Mouse (Mus musculus) neural tube, embryonic 11.5 days (tissue): ENCODE results near the gene Nphp1. TPM values are rescaled to one million over a fixed set of nuclear protein-coding genes. Genes with fewer than 3 reads are reported as not detected.

ENCODE experiments used
- ATAC-seq: fragments of 200-750 bp; cut with Nextera tagmentation; 2 replicates; pipeline ENCODE4 v1.8.0; 2017; ENCODE audit warnings: moderate number of reproducible peaks, mild to moderate bottlenecking, moderate TSS enrichment, moderate library complexity; ENCODE audit not compliant: insufficient read depth, low FRiP score, low TSS enrichment
- DNase-seq: peaks from one replicate; pipeline ENCODE4 v3.0.0-alpha.2; 2015; ENCODE audit warnings: low spot score
- H3K27ac ChIP-seq: fragments of 300-500 bp; sonication (generic); 2 replicates; pipeline ENCODE4 v1.5.1; 2014; ENCODE audit warnings: low read depth, mild to moderate bottlenecking, low read length
- H3K27me3 ChIP-seq: fragments of 300-500 bp; sonication (generic); 2 replicates; pipeline ENCODE4 v1.6.1; 2014; ENCODE audit warnings: mild to moderate bottlenecking, low read length, mixed read lengths; ENCODE audit not compliant: control insufficient read depth, insufficient read depth
- H3K36me3 ChIP-seq: fragments of 300-500 bp; sonication (generic); 2 replicates; pipeline ENCODE4 v1.6.1; 2014; ENCODE audit warnings: mild to moderate bottlenecking, low read length, moderate library complexity, mixed read lengths; ENCODE audit not compliant: control insufficient read depth, insufficient read depth
- H3K4me1 ChIP-seq: fragments of 300-500 bp; sonication (generic); 2 replicates; pipeline ENCODE4 v1.6.1; 2014; ENCODE audit warnings: low read length, mixed read lengths; ENCODE audit not compliant: control insufficient read depth, insufficient read depth
- H3K4me2 ChIP-seq: fragments of 300-500 bp; sonication (generic); 2 replicates; pipeline ENCODE4 v1.6.1; 2014; ENCODE audit warnings: low read depth, mild to moderate bottlenecking, moderate library complexity
- H3K4me3 ChIP-seq: fragments of 300-500 bp; sonication (generic); 2 replicates; pipeline ENCODE4 v1.5.1; 2014; ENCODE audit warnings: low read depth, low read length
- H3K9ac ChIP-seq: fragments of 300-500 bp; sonication (generic); 2 replicates; pipeline ENCODE4 v1.6.1; 2014; ENCODE audit warnings: mild to moderate bottlenecking, low read length
- H3K9me3 ChIP-seq: fragments of 300-500 bp; sonication (generic); 2 replicates; pipeline ENCODE4 v1.6.1; 2016; ENCODE audit warnings: low read length; ENCODE audit not compliant: control insufficient read depth
- WGBS: fragments of 180-500 bp; shearing (Covaris S2); extraction: QIAGEN DNeasy Blood & Tissue Kit; methylation state at CpG from one replicate; pipeline ENCODE4 v1.1.7; 2014; 5-methylcytosine and 5-hydroxymethylcytosine counted together
- polyA plus RNA-seq: library from polyadenylated mRNA; unstranded; fragments of >200 nt; fragmentation: Nextera tagmentation; extraction: Ambion mirVana; gene quantifications from 2 replicates; pipeline ENCODE4 v1.2.1, GENCODE M21; 2014

Gene Nphp1
- polyA plus RNA-seq, result 23.2 and 25.6 TPM in 2 replicates

DNA sequence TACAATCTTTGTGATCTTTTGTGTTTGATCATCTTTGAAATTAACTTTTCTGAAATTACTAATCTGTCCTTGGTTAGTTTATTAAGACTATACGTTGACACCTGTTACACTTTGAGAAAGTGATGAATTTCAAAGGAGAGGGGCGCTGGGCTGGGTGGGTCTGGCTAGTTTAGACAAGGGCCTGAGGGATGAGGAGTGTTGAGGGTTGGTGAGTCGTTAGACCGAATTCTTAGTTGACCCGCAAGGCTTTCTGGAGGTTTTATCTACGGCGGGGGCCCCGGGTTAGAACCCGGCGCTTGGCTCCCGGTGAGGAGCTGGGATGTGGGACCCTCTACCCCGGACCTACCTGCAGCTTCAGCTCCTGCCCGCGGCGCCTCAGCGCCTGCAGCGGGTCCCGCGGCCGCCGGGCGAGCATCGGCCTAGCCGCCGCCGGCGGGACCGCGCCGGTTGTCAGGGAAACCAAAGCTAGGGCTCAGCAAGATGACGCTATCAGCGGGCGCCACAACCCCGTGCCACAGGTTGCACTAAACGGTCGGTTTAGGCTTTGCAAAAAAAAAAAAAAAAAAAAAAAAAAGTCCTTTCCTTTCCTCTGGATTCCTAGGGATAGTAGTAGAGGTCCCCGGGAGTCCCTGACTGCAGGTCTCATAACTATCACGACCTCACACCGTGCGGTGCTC, at the start of gene Nphp1:
Nphp1 (minus strand) TSS at position 458 of the 677 bp plus-strand sequence.
- no peaks in the 10 kb centered on the region for H3K27me3 ChIP-seq
- WGBS, result under 1% methylated on average over 40 of the region's 40 CpGs
- ATAC-seq, result peak; percentile 77
- H3K9me3 ChIP-seq, result no peaks in the 10 kb centered on the region
- peak within 1 kb of the TSS; percentile 58 for H3K4me2 ChIP-seq
- no peaks in the 10 kb centered on the region for H3K36me3 ChIP-seq
- H3K4me3 ChIP-seq, result peak within 1 kb of the TSS; percentile 54
- no peak within 1 kb of the TSS for H3K27ac ChIP-seq
- DNase-seq, result peak; percentile 90
- H3K4me1 ChIP-seq, result peaks cover 8% of the 10 kb centered on the region; the same call in 1 of the 2 replicates
- peak within 1 kb of the TSS; percentile 67 for H3K9ac ChIP-seq

- no peaks in the 10 kb centered on the region for H3K36me3 ChIP-seq
- H3K27me3 ChIP-seq, result no peaks in the 10 kb centered on the region
- peaks cover 6% of the 10 kb centered on the region; the same call in 1 of the 2 replicates for H3K4me1 ChIP-seq
- 39% methylated on average over 2 of the region's 2 CpGs for WGBS
- no peak overlapping the region for H3K4me3 ChIP-seq
- no peak overlapping the region for H3K9ac ChIP-seq
- DNase-seq, result no peak
- H3K9me3 ChIP-seq, result no peaks in the 10 kb centered on the region
- H3K27ac ChIP-seq, result no peak overlapping the region
- no peak for ATAC-seq
- H3K4me2 ChIP-seq, result no peak overlapping the region
Measured at GRCm38 (mm10) chr2:127832833-127833190, 44.1 kb upstream of the Nphp1 start.

DNA sequence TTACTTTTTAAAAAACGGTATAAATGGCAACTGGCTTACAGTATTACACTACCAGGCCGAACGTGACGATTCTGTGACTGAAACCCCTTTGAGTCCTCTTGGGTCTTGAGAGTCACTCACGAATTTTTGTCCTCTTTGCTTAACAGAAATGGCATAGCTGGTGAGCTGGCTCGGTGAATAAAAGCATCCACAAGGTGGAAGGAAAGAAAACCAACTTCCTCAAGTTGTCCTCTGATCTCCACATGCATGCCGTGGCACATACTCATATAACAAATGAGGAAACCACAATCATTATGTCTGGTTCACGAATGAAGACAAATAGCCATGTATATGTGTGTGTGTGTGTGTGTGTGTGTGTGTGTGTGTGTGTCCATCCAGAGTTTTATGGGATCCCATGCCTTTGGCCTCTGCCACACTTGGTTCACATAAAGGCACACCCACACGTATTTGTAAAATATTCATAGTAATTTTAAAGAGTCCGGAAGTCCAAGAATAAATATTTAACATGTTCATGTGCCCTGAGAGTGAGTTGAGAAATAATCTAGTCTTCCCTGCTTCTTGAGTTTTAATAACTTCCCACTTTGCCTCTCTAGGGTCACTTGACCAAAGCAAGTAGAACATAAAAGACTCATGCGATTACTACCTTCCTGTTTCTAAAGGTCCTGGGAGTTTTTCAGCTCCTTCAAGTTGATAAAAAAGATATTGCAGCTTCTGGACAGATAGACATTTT, 43.6 kb upstream of the Nphp1 start:
- Histone ChIP-seq H3K27ac (no peak overlapping the region), H3K27me3 (no peaks in the 10 kb centered on the region), H3K4me3 (peak overlapping the region; percentile 82), H3K4me2 (peak overlapping the region; percentile 62), H3K36me3 (0 out of 2 replicates have a peak, but pooled peaks cover 1% of the 10 kb centered on the region), H3K9me3 (no peaks in the 10 kb centered on the region), H3K9ac (0 out of 2 replicates have a peak overlapping the region, but pooled peaks have one; percentile 19), H3K4me1 (peaks cover 6% of the 10 kb centered on the region; the same call in 1 of the 2 replicates)
- WGBS, result 49% methylated on average over 11 of the region's 11 CpGs
- DNase-seq (no peak), ATAC-seq (no peak)

DNA sequence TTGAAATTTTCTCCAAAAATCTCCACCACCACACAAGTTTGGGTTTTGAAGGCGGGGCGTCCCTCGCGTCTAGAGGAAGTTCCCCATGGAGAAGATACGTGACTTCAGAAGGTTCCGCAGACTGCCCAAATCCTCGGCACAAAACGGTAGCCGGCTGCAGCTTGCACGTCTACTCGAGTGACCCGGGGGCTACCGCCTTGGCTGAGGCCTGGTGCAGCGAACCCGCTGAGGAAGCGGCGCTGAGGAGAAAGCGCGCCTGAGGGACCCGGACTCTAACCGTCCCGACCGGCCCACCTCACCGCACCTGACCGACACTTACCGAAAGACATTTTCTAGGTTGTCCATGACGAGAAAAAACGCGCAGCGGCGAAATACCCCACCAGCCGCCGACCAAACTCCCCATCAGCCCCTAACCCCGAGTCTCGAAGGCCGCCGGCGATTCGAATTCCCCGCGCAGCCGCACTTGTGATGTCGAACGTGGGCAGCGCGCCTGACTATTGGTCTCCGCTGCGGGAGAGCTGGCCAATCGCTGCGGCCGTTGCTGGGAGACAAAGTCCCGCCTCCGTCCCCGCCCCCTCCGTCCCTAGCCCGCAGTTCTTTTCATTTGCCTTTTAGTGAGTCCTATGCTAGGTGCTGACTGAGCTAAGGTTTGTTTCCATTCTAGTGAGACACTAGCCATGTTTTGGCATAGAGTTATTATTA, 42.9 kb upstream of the Nphp1 start, which contains the start of gene Bub1:
Bub1 (minus strand) TSS at position 465 of the 702 bp plus-strand sequence.
- under 1% methylated on average over 56 of the region's 56 CpGs for WGBS
- peak; percentile 96 for ATAC-seq
- peaks cover 6% of the 10 kb centered on the region; the same call in 1 of the 2 replicates for H3K4me1 ChIP-seq
- no peak within 1 kb of the TSS for H3K27ac ChIP-seq
- peak within 1 kb of the TSS; percentile 82 for H3K4me3 ChIP-seq
- H3K36me3 ChIP-seq, result 0 out of 2 replicates have a peak, but pooled peaks cover 2% of the 10 kb centered on the region
- peak; percentile 94 for DNase-seq
- peak within 1 kb of the TSS; percentile 62 for H3K4me2 ChIP-seq
- H3K9me3 ChIP-seq, result no peaks in the 10 kb centered on the region
- peak within 1 kb of the TSS; percentile 67 for H3K9ac ChIP-seq
- no peaks in the 10 kb centered on the region for H3K27me3 ChIP-seq

- DNase-seq (peak; percentile 90), ATAC-seq (peak; percentile 91)
- Histone ChIP-seq H3K4me1 (peaks cover 8% of the 10 kb centered on the region; the same call in 1 of the 2 replicates), H3K4me2 (peak within 1 kb of the TSS; percentile 59), H3K27ac (peak within 1 kb of the TSS; percentile 78), H3K36me3 (no peaks in the 10 kb centered on the region), H3K27me3 (no peaks in the 10 kb centered on the region), H3K9me3 (no peaks in the 10 kb centered on the region), H3K4me3 (peak within 1 kb of the TSS; percentile 63), H3K9ac (peak within 1 kb of the TSS; percentile 87)
- WGBS, result under 1% methylated on average over 37 of the region's 37 CpGs
Measured at GRCm38 (mm10) chr2:127791919-127792603, 3.4 kb upstream of the Nphp1 start, which contains the start of gene Mtln. TSS of gene Mtln (minus strand) at chr2:127792488.

DNA sequence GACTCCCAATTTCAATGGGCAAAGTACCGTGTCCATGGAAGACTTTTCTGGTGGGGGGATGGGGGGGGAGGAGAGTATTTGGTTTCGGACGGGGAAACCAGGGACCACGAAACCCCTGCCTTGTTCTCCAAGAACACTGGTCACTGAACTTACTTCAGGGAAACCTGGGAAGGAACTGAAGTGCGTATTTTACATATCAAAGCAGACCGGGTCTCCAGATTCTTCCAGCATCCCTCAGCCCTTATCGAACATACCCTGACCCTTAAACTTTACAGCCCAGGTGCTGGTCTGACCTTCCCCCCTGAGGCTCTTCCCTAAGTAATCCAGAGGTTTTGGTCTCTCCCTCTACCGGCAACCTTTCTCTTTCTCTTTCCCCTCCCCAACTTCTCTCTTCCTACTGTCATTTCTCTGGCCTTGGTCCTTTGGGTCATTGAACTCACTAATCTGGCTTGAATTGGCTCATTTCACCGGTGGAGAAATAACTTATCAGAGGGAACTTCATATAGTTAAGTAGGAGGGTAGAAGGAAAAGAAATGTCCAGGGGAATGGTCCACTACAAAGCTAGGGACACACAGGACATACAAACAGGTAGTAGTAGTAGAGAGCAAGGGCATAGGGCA, 1.1 kb upstream of the Nphp1 start:
- Histone ChIP-seq H3K4me1 (peaks cover 8% of the 10 kb centered on the region; the same call in 1 of the 2 replicates), H3K9ac (no peak overlapping the region; the same call in 1 of the 2 replicates), H3K36me3 (no peaks in the 10 kb centered on the region), H3K4me3 (peak overlapping the region; percentile 54; the same call in 1 of the 2 replicates), H3K27me3 (no peaks in the 10 kb centered on the region), H3K4me2 (peak overlapping the region; percentile 58), H3K9me3 (no peaks in the 10 kb centered on the region), H3K27ac (no peak overlapping the region)
- 22% methylated on average over 9 of the region's 9 CpGs for WGBS
- no peak for ATAC-seq
- no peak for DNase-seq

DNA sequence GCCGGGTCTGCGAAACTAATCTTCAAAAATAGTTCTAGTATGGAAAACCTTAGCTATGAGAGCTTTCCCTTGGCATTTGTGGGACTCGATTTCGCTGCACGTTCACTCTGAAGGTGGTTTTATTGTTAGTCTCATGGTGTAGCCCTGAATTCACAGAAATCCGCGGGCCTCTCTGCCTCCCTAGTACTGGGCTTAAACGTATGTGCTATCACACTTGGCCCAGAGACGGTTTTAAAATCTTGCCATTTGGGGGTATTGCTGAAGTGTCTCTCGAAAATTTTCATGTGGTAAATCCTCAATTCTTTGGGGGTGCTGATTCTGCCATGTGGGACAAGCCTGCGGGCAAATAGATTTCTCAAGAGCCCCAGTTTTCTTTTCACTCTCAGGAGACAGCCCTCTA, 441 bp upstream of the Nphp1 start:
- ATAC-seq (no peak), DNase-seq (no peak)
- Histone ChIP-seq H3K27ac (no peak overlapping the region), H3K4me2 (peak overlapping the region; percentile 58), H3K27me3 (no peaks in the 10 kb centered on the region), H3K4me1 (peaks cover 8% of the 10 kb centered on the region; the same call in 1 of the 2 replicates), H3K36me3 (no peaks in the 10 kb centered on the region), H3K9me3 (no peaks in the 10 kb centered on the region), H3K9ac (peak overlapping the region; percentile 67), H3K4me3 (peak overlapping the region; percentile 54)
- 7% methylated on average over 11 of the region's 11 CpGs for WGBS
